Comparison of ENCODE assay signal across 8 mouse cellular contexts in genomic region chr17:21650364-21650907, GRCm38 (mm10). TPM values are rescaled to one million over a fixed set of nuclear protein-coding genes. Genes with fewer than 3 reads are reported as not detected.
DNase-seq lines count a peak whose midpoint lies in the region; ATAC-seq and TF ChIP-seq lines count a peak whose summit lies in the region.
"Not testable (repeated sequence)": the region's sequence is repeated elsewhere in the genome, so short reads cannot be mapped to it uniquely, and the experiment has no call there.

Gene Zfp983, plus strand, starts transcription at chr17:21650624.

- peak within 1 kb of the TSS; percentile 12; the same call in 1 of the 2 replicates for H3K27ac ChIP-seq in ES-E14 (ENCODE audit: insufficient read depth, low read depth, low read length, poor library complexity, severe bottlenecking)
- H3K27ac ChIP-seq in forebrain, embryonic 15.5 days (replicated peaks), result peak within 1 kb of the TSS; percentile 78

- not testable (repeated sequence) for H3K4me1 ChIP-seq in ES-E14 (ENCODE audit: control insufficient read depth in 2 of 2, insufficient read depth in 2 of 2, low read length in 2 of 2, poor library complexity in 1 of 2); forebrain, embryonic 15.5 days; lung, adult 2 months (ENCODE audit: control insufficient read depth, insufficient read depth, low read length)

- TF ChIP-seq POLR2A in lung, adult 2 months (IDR thresholded peaks at IDR 0.05; ENCODE audit: borderline replicate concordance, extremely low read depth, low read depth, low read length), result peak; percentile 50; the same call in 1 of the 2 replicates

- not testable (repeated sequence) for TF ChIP-seq CTCF in lung, adult 2 months (IDR thresholded peaks at IDR 0.05; ENCODE audit: insufficient read depth, low read length)

- not testable (repeated sequence) for H3K27me3 ChIP-seq in forebrain, embryonic 15.5 days

- DNase-seq in ES-E14 (ENCODE audit: low read depth, low spot score), result peak; percentile 86
- peak; percentile 74 for DNase-seq in cerebellum, adult 11-12 months
- peak; percentile 74 for DNase-seq in heart, postnatal 25 days (ENCODE audit: low spot score)
- DNase-seq in layer of hippocampus, adult 18-20 months (ENCODE audit: low spot score in 2 of 2), result peak; percentile 40 to 73
- peak; percentile 71 for DNase-seq in lung, adult 2 months
- DNase-seq in thymus, adult 18-20 months, result peak; percentile 77 to 85

- peak; percentile 98 for ATAC-seq in forebrain, embryonic 15.5 days (replicated peaks)
- ATAC-seq in neutrophil, adult 5-6 weeks (ENCODE audit: extremely low read depth, insufficient number of reproducible peaks, low FRiP score, poor library complexity, severe bottlenecking), result peak; percentile 99

- in situ Hi-C loops in ES-E14 (cut with MboI; ENCODE audit: low sequenced_read_pairs in 2 of 2, unreplicated experiment in 2 of 2), result not testable (repeated sequence)

- H3K9ac ChIP-seq in ES-E14 (ENCODE audit: insufficient read depth, low read depth, low read length, poor library complexity, severe bottlenecking), result peak within 1 kb of the TSS; percentile 0; the same call in 1 of the 2 replicates
- peak within 1 kb of the TSS; percentile 47; the same call in 1 of the 2 replicates for H3K9ac ChIP-seq in forebrain, embryonic 15.5 days (replicated peaks)

- not testable (repeated sequence) for H3K9me3 ChIP-seq in ES-E14 (ENCODE audit: control insufficient read depth, insufficient read depth, low read depth, low read length); forebrain, embryonic 15.5 days

- peak within 1 kb of the TSS; percentile 48 for H3K4me2 ChIP-seq in forebrain, embryonic 15.5 days (replicated peaks)

- H3K4me3 ChIP-seq in ES-E14 (ENCODE audit: insufficient read depth in 1 of 2, low read depth in 1 of 2, low read length in 2 of 2, poor library complexity in 1 of 2, severe bottlenecking in 1 of 2), result peak within 1 kb of the TSS; percentile 69 to 76
- peak within 1 kb of the TSS; percentile 49 for H3K4me3 ChIP-seq in forebrain, embryonic 15.5 days
- H3K4me3 ChIP-seq in lung, adult 2 months (replicated peaks; ENCODE audit: extremely low read depth, low read depth, low read length), result peak within 1 kb of the TSS; percentile 29

- H3K36me3 ChIP-seq in ES-E14 (ENCODE audit: control insufficient read depth, insufficient read depth, low read length, poor library complexity, severe bottlenecking); forebrain, embryonic 15.5 days: not testable (repeated sequence)

- intact Hi-C loops in heart, postnatal 25 days (cut with DNase I), result not testable (repeated sequence)

- 2% methylated on average over 17 of the region's 17 CpGs for WGBS in forebrain, embryonic 15.5 days
- WGBS in lung, adult 2 months, result under 1% methylated on average over 17 of the region's 17 CpGs

RNA-seq across cellular contexts. Expression of gene Zfp983, which starts in this region (rescaled TPM):
- 0.95 and 1.1 TPM in 2 replicates for total RNA-seq in ES-E14 (2012; rRNA removed)
- 10.3 and 11.9 TPM in 2 replicates for polyA plus RNA-seq in forebrain, embryonic 15.5 days (2015; fragmentation: Nextera tagmentation; extraction: Ambion mirVana)
- total RNA-seq in heart, postnatal 25 days (2021), result 1 to 10 TPM; 2.1 to 2.8 TPM
- 10 to 100 TPM in 1 of 2 experiments, 1 to 10 TPM in 1; 9.4 to 11.6 TPM for total RNA-seq in layer of hippocampus, adult 18-20 months (2021)
- 0.40 and 0.64 TPM in 2 replicates for polyA plus RNA-seq in lung, adult 2 months (2012; rRNA removed)
- total RNA-seq in neutrophil, adult 5-6 weeks (2017), result 6.8 and 9.2 TPM in 2 replicates

Comparison
In these comparisons a context has a peak if more than half of its experiments do, and no peak if none do; other contexts are left out.
1. Peak in every context shown above with its lines: DNase-seq, ATAC-seq, H3K4me3 ChIP-seq and H3K27ac ChIP-seq.
2. Peak in DNase-seq and H3K4me3 ChIP-seq in lung, adult 2 months; RNA of the gene not detected or under 1 TPM.